Mouse (Mus musculus): ENCODE measurements around the gene Ddx31.

- no peak for TF ChIP-seq CTCF (IDR thresholded peaks at IDR 0.05; ENCODE audit: low read depth, low read length)
- TF ChIP-seq POLR2A (IDR thresholded peaks at IDR 0.05; ENCODE audit: borderline replicate concordance, low read depth, low read length): no peak
Observed at GRCm38 (mm10) chr2:28829265-28829664, 10.9 kb upstream of the Ddx31 start.

Data from bone marrow macrophage, adult 2 months (primary cell).